Mouse (Mus musculus) brain, embryonic 14.5 days (tissue): Measurements from ENCODE around the gene 4930539E08Rik.

Experiments
- CTCF ChIP-seq: fragments of 200-500 bp; IDR thresholded peaks from 2 replicates; pipeline ENCODE4 v1.5.1; 2012; ENCODE audit warnings: inconsistent platforms, mild to moderate bottlenecking, moderate library complexity, borderline replicate concordance; ENCODE audit not compliant: insufficient read depth, insufficient read length; ENCODE audit errors: extremely low read depth
- POLR2A ChIP-seq: fragments of 200-500 bp; IDR thresholded peaks from 2 replicates; pipeline ENCODE4 v1.6.1; 2012; ENCODE audit warnings: mild to moderate bottlenecking, inconsistent platforms, borderline replicate concordance; ENCODE audit not compliant: poor library complexity, insufficient read depth, insufficient read length, severe bottlenecking; ENCODE audit errors: extremely low read depth

GRCm38 (mm10) chr17:28940776-28941555 is 25.8 kb upstream of the 4930539E08Rik start:
- no peak for TF ChIP-seq POLR2A
- TF ChIP-seq CTCF, result no peak
